Mouse (Mus musculus): Measurements from ENCODE around the gene B4galt1. TPM values are rescaled to one million over a fixed set of nuclear protein-coding genes. Genes with fewer than 3 reads are reported as not detected.
A peak's percentile ranks its signal among the peaks of the same experiment; 100 is the strongest.

The B4galt1 gene
- polyA plus RNA-seq, 1 experiment from 2014 or later: 53.7 TPM

GRCm38 (mm10) chr4:40851031-40851762 lies 2.6 kb downstream of the B4galt1 start:
- peak overlapping the region; percentile 97 for H3K27ac ChIP-seq
- no peaks in the 10 kb centered on the region for H3K27me3 ChIP-seq
- peak overlapping the region; percentile 79 for H3K4me3 ChIP-seq
- H3K9me3 ChIP-seq (replicated peaks): no peaks in the 10 kb centered on the region
- 43% methylated on average over 6 of the region's 6 CpGs for WGBS
- peaks cover 55% of the 10 kb centered on the region for H3K4me1 ChIP-seq (replicated peaks)
- peak overlapping the region; percentile 73 for H3K4me2 ChIP-seq
- ATAC-seq (replicated peaks; ENCODE audit: insufficient number of reproducible peaks, insufficient read depth, low FRiP score, low read depth): no peak
- H3K36me3 ChIP-seq: no peaks in the 10 kb centered on the region
- peak overlapping the region; percentile 97 for H3K9ac ChIP-seq

- 18% methylated on average over 5 of the region's 5 CpGs for WGBS
- peak overlapping the region; percentile 73 for H3K4me2 ChIP-seq
- H3K4me1 ChIP-seq (replicated peaks): peaks cover 62% of the 10 kb centered on the region
- H3K9me3 ChIP-seq (replicated peaks): no peaks in the 10 kb centered on the region
- no peak for ATAC-seq (replicated peaks; ENCODE audit: insufficient number of reproducible peaks, insufficient read depth, low FRiP score, low read depth)
- peak overlapping the region; percentile 79 for H3K4me3 ChIP-seq
- peak overlapping the region; percentile 97 for H3K27ac ChIP-seq
- no peaks in the 10 kb centered on the region for H3K27me3 ChIP-seq
- peak overlapping the region; percentile 97 for H3K9ac ChIP-seq
- no peaks in the 10 kb centered on the region for H3K36me3 ChIP-seq
Measured at GRCm38 (mm10) chr4:40850582-40850981, 3.2 kb downstream of the B4galt1 start.

GRCm38 (mm10) chr4:40849518-40849917 lies 4.3 kb downstream of the B4galt1 start:
- H3K4me3 ChIP-seq: peak overlapping the region; percentile 7; the same call in 1 of the 2 replicates
- H3K4me2 ChIP-seq: peak overlapping the region; percentile 73
- 50% methylated on average over 3 of the region's 3 CpGs for WGBS
- ATAC-seq (replicated peaks; ENCODE audit: insufficient number of reproducible peaks, insufficient read depth, low FRiP score, low read depth): no peak
- peak overlapping the region; percentile 97 for H3K27ac ChIP-seq
- no peaks in the 10 kb centered on the region for H3K27me3 ChIP-seq
- peaks cover 67% of the 10 kb centered on the region for H3K4me1 ChIP-seq (replicated peaks)
- no peak overlapping the region for H3K9ac ChIP-seq
- H3K9me3 ChIP-seq (replicated peaks): no peaks in the 10 kb centered on the region
- no peaks in the 10 kb centered on the region for H3K36me3 ChIP-seq

- no peaks in the 10 kb centered on the region for H3K36me3 ChIP-seq
- H3K4me2 ChIP-seq: no peak overlapping the region
- 89% methylated on average over 8 of the region's 8 CpGs for WGBS
- no peak for ATAC-seq (replicated peaks; ENCODE audit: insufficient number of reproducible peaks, insufficient read depth, low FRiP score, low read depth)
- H3K9ac ChIP-seq: no peak overlapping the region
- peak overlapping the region; percentile 89 for H3K27ac ChIP-seq
- no peaks in the 10 kb centered on the region for H3K9me3 ChIP-seq (replicated peaks)
- H3K4me3 ChIP-seq: no peak overlapping the region
- peaks cover 77% of the 10 kb centered on the region for H3K4me1 ChIP-seq (replicated peaks)
- H3K27me3 ChIP-seq: no peaks in the 10 kb centered on the region
Measured at GRCm38 (mm10) chr4:40848246-40848645, 5.6 kb downstream of the B4galt1 start.

GRCm38 (mm10) chr4:40847160-40847559 lies 6.6 kb downstream of the B4galt1 start:
- Histone ChIP-seq H3K36me3 (no peaks in the 10 kb centered on the region), H3K4me1 (replicated peaks) (peaks cover 88% of the 10 kb centered on the region), H3K27me3 (no peaks in the 10 kb centered on the region), H3K4me2 (peak overlapping the region; percentile 26), H3K4me3 (no peak overlapping the region), H3K9me3 (replicated peaks) (no peaks in the 10 kb centered on the region), H3K27ac (peak overlapping the region; percentile 89), H3K9ac (peak overlapping the region; percentile 14; the same call in 1 of the 2 replicates)
- 61% methylated on average over 4 of the region's 4 CpGs for WGBS
- no peak for ATAC-seq (replicated peaks; ENCODE audit: insufficient number of reproducible peaks, insufficient read depth, low FRiP score, low read depth)

- Histone ChIP-seq H3K4me2 (peak overlapping the region; percentile 26), H3K27ac (peak overlapping the region; percentile 89)
- 32% methylated on average over 7 of the region's 7 CpGs for WGBS
Measured at GRCm38 (mm10) chr4:40846143-40846931, 7.5 kb downstream of the B4galt1 start.

GRCm38 (mm10) chr4:40844811-40845751 lies 8.7 kb downstream of the B4galt1 start:
- no peak overlapping the region for H3K4me3 ChIP-seq
- no peak overlapping the region for H3K9ac ChIP-seq
- H3K4me2 ChIP-seq: peak overlapping the region; percentile 14
- no peaks in the 10 kb centered on the region for H3K27me3 ChIP-seq
- ATAC-seq (replicated peaks; ENCODE audit: insufficient number of reproducible peaks, insufficient read depth, low FRiP score, low read depth): peak; percentile 50
- WGBS: 24% methylated on average over 12 of the region's 12 CpGs
- peaks cover 95% of the 10 kb centered on the region for H3K4me1 ChIP-seq (replicated peaks)
- H3K36me3 ChIP-seq: no peaks in the 10 kb centered on the region
- no peaks in the 10 kb centered on the region for H3K9me3 ChIP-seq (replicated peaks)
- peak overlapping the region; percentile 89 for H3K27ac ChIP-seq

More at GRCm38 (mm10) chr4:40846143-40846931, 7.5 kb downstream of the B4galt1 start:
- Histone ChIP-seq H3K4me3 (0 out of 2 replicates have a peak overlapping the region, but pooled peaks have one; percentile 3), H3K27me3 (no peaks in the 10 kb centered on the region), H3K4me1 (replicated peaks) (peaks cover 95% of the 10 kb centered on the region), H3K9ac (no peak overlapping the region), H3K36me3 (no peaks in the 10 kb centered on the region), H3K9me3 (replicated peaks) (no peaks in the 10 kb centered on the region)
- no peak for ATAC-seq (replicated peaks; ENCODE audit: insufficient number of reproducible peaks, insufficient read depth, low FRiP score, low read depth)

GRCm38 (mm10) chr4:40844251-40844721 lies 9.5 kb downstream of the B4galt1 start:
- H3K27ac ChIP-seq: peak overlapping the region; percentile 89
- 4% methylated on average over 5 of the region's 5 CpGs for WGBS
- no peaks in the 10 kb centered on the region for H3K9me3 ChIP-seq (replicated peaks)
- H3K27me3 ChIP-seq: no peaks in the 10 kb centered on the region
- peak overlapping the region; percentile 14 for H3K4me2 ChIP-seq
- 0 out of 2 replicates have a peak overlapping the region, but pooled peaks have one; percentile 11 for H3K9ac ChIP-seq
- H3K4me1 ChIP-seq (replicated peaks): peaks cover 95% of the 10 kb centered on the region
- no peak overlapping the region for H3K4me3 ChIP-seq
- no peaks in the 10 kb centered on the region for H3K36me3 ChIP-seq
- peak; percentile 71 for ATAC-seq (replicated peaks; ENCODE audit: insufficient number of reproducible peaks, insufficient read depth, low FRiP score, low read depth)

GRCm38 (mm10) chr4:40843726-40844125 lies 10.1 kb downstream of the B4galt1 start:
- Histone ChIP-seq H3K27me3 (no peaks in the 10 kb centered on the region), H3K4me2 (peak overlapping the region; percentile 14), H3K36me3 (no peaks in the 10 kb centered on the region), H3K4me3 (no peak overlapping the region), H3K9ac (0 out of 2 replicates have a peak overlapping the region, but pooled peaks have one; percentile 11), H3K4me1 (replicated peaks) (peaks cover 95% of the 10 kb centered on the region), H3K27ac (peak overlapping the region; percentile 89), H3K9me3 (replicated peaks) (no peaks in the 10 kb centered on the region)
- ATAC-seq (replicated peaks; ENCODE audit: insufficient number of reproducible peaks, insufficient read depth, low FRiP score, low read depth): no peak
- 33% methylated on average over 8 of the region's 8 CpGs for WGBS

- Histone ChIP-seq H3K9ac (no peak overlapping the region), H3K36me3 (no peaks in the 10 kb centered on the region), H3K4me3 (no peak overlapping the region), H3K9me3 (replicated peaks) (no peaks in the 10 kb centered on the region), H3K27me3 (no peaks in the 10 kb centered on the region), H3K27ac (peak overlapping the region; percentile 90), H3K4me1 (replicated peaks) (peaks cover 92% of the 10 kb centered on the region), H3K4me2 (no peak overlapping the region)
- ATAC-seq (replicated peaks; ENCODE audit: insufficient number of reproducible peaks, insufficient read depth, low FRiP score, low read depth): no peak
- WGBS: 44% methylated on average over 2 of the region's 2 CpGs
Measured at GRCm38 (mm10) chr4:40840448-40840847, 13.4 kb downstream of the B4galt1 start.
